Mouse (Mus musculus): ENCODE results near the gene Gfm1. TPM values are rescaled to one million over a fixed set of nuclear protein-coding genes. Genes with fewer than 3 reads are reported as not detected.

Gene Gfm1
- total RNA-seq (2023; ENCODE audit: inconsistent age): 30.8 to 39.1 TPM (median 33.1 TPM) in 4 replicates

DNA sequence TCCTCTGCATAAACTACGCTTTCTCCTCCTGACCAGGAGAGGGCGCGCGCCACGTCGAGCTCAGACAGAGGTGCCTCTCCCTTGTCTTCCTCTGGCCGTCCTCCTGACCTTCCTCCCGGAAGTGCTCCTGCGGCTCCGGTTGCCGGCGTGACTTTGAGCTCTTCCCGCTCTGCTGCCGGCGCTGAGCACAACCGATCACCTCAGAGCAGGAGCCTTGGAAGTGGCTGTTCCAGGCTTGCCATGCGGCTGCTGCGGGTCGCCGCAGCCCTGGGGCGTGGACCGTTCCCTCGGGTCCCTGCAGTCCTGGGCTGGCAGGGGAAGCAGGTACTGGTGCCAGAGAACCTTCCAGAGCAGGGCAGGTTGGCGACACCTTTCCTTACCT, at the start of gene Gfm1:
Gene Gfm1 (plus strand): TSS at position 98 of the 382 bp plus-strand sequence.

DNA sequence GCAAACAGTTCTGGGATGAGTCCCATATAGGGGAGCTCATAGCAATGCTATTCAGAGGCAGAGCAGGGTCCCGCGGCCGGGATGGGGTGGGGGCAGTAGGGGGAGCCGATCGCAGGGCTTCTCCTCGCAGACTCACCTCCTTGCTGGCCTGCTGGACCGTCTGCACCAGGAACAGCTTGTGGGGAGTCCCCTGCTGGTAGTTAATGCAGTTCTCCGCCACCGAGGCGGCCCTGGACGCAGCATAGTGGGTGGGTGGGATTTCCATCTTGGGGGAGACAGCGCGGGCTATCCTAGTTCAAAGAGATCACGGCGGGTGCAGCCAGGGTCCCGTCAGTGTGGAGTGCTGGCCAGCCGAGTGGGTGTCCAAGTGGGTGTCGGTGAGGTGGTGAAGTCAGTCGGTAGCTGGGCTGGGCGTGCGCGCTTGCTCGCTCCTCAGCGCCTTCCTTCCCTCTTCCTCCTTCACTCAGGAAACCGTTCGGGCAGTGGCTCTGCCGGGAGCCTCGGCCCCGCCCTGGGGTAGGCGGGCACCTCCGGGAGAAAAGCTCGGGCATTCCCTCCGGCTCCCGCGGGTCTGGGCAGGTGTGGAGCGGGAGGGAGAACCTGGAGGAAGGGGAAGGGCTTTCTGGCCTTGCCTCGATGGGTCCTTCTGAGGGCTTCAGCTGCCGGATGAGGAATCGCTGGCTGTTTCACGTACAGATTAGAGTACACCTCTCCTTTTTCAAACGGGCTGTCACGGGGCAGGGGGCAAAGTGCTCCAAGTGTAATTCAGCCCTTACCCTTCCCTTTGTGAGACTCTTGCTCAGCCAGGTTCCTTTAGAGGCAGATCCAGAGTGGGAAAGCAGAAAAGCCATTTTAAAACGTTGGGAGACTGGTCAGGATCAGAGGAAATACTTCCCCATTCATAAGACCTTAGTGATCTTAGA, 33.8 kb downstream of the Gfm1 start, which contains the start of gene Lxn:
Gene Lxn (minus strand): TSS at position 477 of the 923 bp plus-strand sequence.

GRCm38 (mm10) chr3:67515274-67515801, 85.4 kb downstream of the Gfm1 start, which contains the start of gene Rarres1:
TSS of gene Rarres1 (minus strand) at chr3:67515523.

Other genes with a start within 250 kb of the Gfm1 start
- 2.5 to 4.3 TPM (median 3.8 TPM) in 4 replicates for gene Mlf1, start 56.0 kb upstream of the Gfm1 start, total RNA-seq (2023; ENCODE audit: inconsistent age)
- gene Gm17402, start 54.9 kb upstream of the Gfm1 start, total RNA-seq (2023; ENCODE audit: inconsistent age): not detected in 4 replicates
- gene Lxn, start 33.8 kb downstream of the Gfm1 start, total RNA-seq (2023; ENCODE audit: inconsistent age): 1.1 to 1.8 TPM (median 1.6 TPM) in 4 replicates
- gene Rarres1, start 85.4 kb downstream of the Gfm1 start, total RNA-seq (2023; ENCODE audit: inconsistent age): 0.51 to 1.0 TPM (median 0.80 TPM) in 4 replicates
- 51.4 to 65.8 TPM (median 54.5 TPM) in 4 replicates for gene Mfsd1, start 152.6 kb downstream of the Gfm1 start, total RNA-seq (2023; ENCODE audit: inconsistent age)